In the genomic region with DNA sequence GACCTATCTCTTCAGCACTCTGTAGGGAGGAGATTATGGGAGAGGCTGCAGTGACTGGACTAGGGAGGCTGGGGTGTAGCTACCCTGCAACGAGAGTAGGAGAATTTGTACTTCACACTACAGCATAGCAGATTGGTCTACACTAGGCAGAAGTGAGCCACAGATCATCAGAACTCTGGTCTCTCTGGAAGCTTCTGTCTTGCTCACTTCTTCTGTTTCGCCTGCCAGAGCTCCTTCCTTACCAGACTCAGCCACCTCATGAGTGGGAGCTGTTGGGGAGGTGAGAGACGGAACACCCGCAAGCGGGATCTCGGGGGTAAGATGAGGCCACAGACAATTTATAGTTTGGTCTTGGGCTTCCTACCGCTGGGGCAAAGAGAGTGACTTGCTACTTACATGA, we compare ENCODE assay signal across 11 mouse cellular contexts.
"Had no signal": no experiment of that assay in that cellular context is flagged by ENCODE, and none has a peak within 500 bp of the region (broad histone marks: within the 10 kb centered on the region; RNA-seq: fewer than 3 reads in every experiment).

No protein-coding gene starts in this region.

- ATAC-seq: liver, postnatal 0 days; lung, postnatal 0 days; midbrain, embryonic 13.5 days; midbrain, embryonic 15.5 days had no signal

- DNase-seq: liver, postnatal 0 days; lung, adult 2 months; lung, postnatal 14 days; lung, postnatal 36 days; right cerebral cortex, postnatal 25 days; thymus, adult 18-20 months; thymus, postnatal 14 days; thymus, postnatal 36 days had no signal
